Mouse (Mus musculus) midbrain, embryonic 16.5 days (tissue): ENCODE data around the gene Gid8. TPM values are rescaled to one million over a fixed set of nuclear protein-coding genes. Genes with fewer than 3 reads are reported as not detected.
A peak's percentile ranks its signal among the peaks of the same experiment; 100 is the strongest.

ENCODE experiments used
- ATAC-seq: fragments of 200-750 bp; cut with Nextera tagmentation; 2 replicates; pipeline ENCODE4 v1.8.0; 2017; ENCODE audit warnings: moderate TSS enrichment
- H3K27ac ChIP-seq: fragments of 300-500 bp; sonication (generic); 2 replicates; pipeline ENCODE4 v1.5.1; 2014; ENCODE audit warnings: mild to moderate bottlenecking, low read length, mixed read lengths
- H3K27me3 ChIP-seq: fragments of 300-500 bp; sonication (generic); 2 replicates; pipeline ENCODE4 v1.6.1; 2014; ENCODE audit warnings: low read depth, low read length, mixed read lengths; ENCODE audit not compliant: control insufficient read depth, insufficient read depth
- H3K36me3 ChIP-seq: fragments of 300-500 bp; sonication (generic); 2 replicates; pipeline ENCODE4 v1.6.1; 2014; ENCODE audit warnings: mild to moderate bottlenecking, low read length, moderate library complexity, mixed read lengths; ENCODE audit not compliant: control insufficient read depth, insufficient read depth
- H3K4me1 ChIP-seq: fragments of 300-500 bp; sonication (generic); 2 replicates; pipeline ENCODE4 v1.6.1; 2014; ENCODE audit warnings: mild to moderate bottlenecking, low read length, mixed read lengths; ENCODE audit not compliant: control insufficient read depth, insufficient read depth
- H3K4me2 ChIP-seq: fragments of 300-500 bp; sonication (generic); 2 replicates; pipeline ENCODE4 v1.6.1; 2014; ENCODE audit warnings: mild to moderate bottlenecking, low read length, mixed read lengths
- H3K4me3 ChIP-seq: fragments of 300-500 bp; sonication (generic); 2 replicates; pipeline ENCODE4 v1.5.1; 2014; ENCODE audit warnings: low read depth, mild to moderate bottlenecking, low read length, moderate library complexity, mixed read lengths
- H3K9ac ChIP-seq: fragments of 300-500 bp; sonication (generic); 2 replicates; pipeline ENCODE4 v1.6.1; 2014; ENCODE audit warnings: low read depth, low read length, mixed read lengths
- H3K9me3 ChIP-seq: fragments of 300-500 bp; sonication (generic); replicated peaks from 2 replicates; pipeline ENCODE4 v1.6.1; 2014; ENCODE audit warnings: mild to moderate bottlenecking, low read length, mixed read lengths; ENCODE audit not compliant: control insufficient read depth, poor library complexity, severe bottlenecking
- WGBS: fragments of 180-500 bp; shearing (Covaris S2); extraction: QIAGEN DNeasy Blood & Tissue Kit; methylation state at CpG from one replicate; pipeline ENCODE4 v1.1.7; 2014; 5-methylcytosine and 5-hydroxymethylcytosine counted together
- polyA plus RNA-seq: library from polyadenylated mRNA; unstranded; fragments of >200 nt; fragmentation: Nextera tagmentation; extraction: Ambion mirVana; gene quantifications from 2 replicates; pipeline ENCODE4 v1.2.1, GENCODE M21; 2015

Gid8 gene
- polyA plus RNA-seq, 1 experiment from 2014 or later = 57.1 TPM

DNA sequence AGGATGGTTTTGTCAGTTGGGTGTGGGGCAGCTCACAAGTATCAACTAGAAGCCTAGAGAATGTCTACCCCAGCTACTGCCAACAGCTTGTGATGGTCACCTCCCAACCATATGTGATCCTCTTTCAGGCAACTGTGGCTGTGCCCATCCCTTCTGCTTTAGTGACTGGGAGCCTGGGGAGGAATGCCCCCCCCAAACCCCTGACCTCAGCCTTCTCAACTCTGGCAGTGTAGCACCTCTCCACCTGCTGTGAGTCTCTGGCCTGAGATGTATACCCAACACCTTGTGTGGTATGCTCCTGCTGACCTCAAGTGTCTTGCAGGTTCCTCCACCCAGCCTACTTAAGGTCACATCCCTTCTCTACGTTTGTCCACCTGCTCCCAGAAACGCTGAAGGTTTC, 13.9 kb downstream of the Gid8 start:
- Histone ChIP-seq H3K4me1 (no peaks in the 10 kb centered on the region), H3K4me2 (no peak overlapping the region), H3K4me3 (no peak overlapping the region), H3K27me3 (no peaks in the 10 kb centered on the region), H3K9me3 (no peaks in the 10 kb centered on the region), H3K36me3 (peaks cover 16% of the 10 kb centered on the region), H3K9ac (no peak overlapping the region), H3K27ac (no peak overlapping the region)
- 64% methylated on average over 2 of the region's 2 CpGs for WGBS
- no peak for ATAC-seq

DNA sequence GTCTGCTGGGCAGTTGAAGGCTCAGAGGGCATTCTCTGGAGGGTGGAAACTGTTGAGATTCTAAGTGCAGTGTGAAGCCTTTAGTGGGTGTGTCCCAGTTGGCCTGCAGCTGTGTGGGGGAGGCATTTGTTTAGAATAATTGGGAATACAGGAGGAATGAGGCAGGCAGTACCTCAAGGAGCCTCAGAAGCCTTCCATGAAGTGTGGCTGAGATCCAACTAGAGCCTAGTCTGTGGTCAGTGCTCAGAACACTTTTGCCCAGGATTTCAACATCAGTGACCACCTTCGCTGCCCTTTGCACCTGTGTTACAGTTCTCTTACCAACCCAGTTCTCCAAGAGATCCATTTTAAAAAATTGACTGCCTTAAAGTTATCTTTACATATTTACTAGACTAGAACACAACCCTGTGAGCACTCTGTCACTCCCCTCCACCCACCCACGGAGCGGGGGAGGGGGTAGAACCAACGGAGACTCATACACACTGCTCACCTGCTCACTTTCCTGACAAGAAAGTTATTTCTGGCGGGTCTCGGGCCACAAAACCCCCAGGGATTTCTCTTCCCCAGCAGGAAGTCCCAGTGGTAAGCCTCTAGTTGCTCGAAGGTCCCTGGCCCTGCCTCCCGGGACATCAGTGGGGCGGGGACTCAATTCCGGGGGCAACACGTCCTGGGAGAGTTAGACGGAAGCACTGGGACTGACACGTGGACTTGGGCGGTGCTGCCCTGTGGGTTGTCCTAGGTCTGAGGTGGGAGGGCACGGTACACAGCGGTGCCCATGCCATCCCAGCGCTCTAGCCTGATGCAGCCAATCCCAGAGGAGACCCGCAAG, 14.9 kb downstream of the Gid8 start, which contains the start of gene Slc17a9:
TSS of gene Slc17a9 (plus strand) at position 679 of the 829 bp plus-strand sequence.
- no peak within 1 kb of the TSS for H3K4me2 ChIP-seq
- no peak within 1 kb of the TSS for H3K27ac ChIP-seq
- peak within 1 kb of the TSS; percentile 12; the same call in 1 of the 2 replicates for H3K9ac ChIP-seq
- WGBS = 6% methylated on average over 18 of the region's 18 CpGs
- ATAC-seq = peak; percentile 51; the same call in 1 of the 2 replicates
- no peaks in the 10 kb centered on the region for H3K27me3 ChIP-seq
- no peak within 1 kb of the TSS for H3K4me3 ChIP-seq
- peaks cover 16% of the 10 kb centered on the region for H3K36me3 ChIP-seq
- H3K4me1 ChIP-seq = no peaks in the 10 kb centered on the region
- H3K9me3 ChIP-seq = no peaks in the 10 kb centered on the region

DNA sequence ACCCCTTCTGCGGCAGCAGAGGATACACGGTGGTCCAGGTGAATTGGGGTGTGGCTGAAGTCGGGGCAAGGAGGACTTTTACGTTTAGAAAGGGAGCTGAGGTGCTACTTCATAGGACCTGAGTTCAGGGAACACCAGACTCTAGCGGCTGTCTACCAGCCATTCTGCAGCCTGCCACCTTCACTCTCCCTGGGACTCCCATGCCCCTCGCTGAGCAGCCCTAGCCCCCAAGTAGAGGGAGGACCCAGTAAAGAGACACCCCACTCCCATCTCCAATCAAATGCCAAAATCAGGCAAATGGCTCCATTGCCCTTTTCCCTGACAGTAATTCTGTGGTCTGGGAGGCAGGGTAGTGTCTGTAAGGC, 15.5 kb downstream of the Gid8 start:
- Histone ChIP-seq H3K9me3 (no peaks in the 10 kb centered on the region), H3K36me3 (peaks cover 15% of the 10 kb centered on the region), H3K4me1 (no peaks in the 10 kb centered on the region), H3K27me3 (no peaks in the 10 kb centered on the region), H3K27ac (no peak overlapping the region), H3K9ac (no peak overlapping the region; the same call in 1 of the 2 replicates), H3K4me3 (no peak overlapping the region), H3K4me2 (no peak overlapping the region)
- 15% methylated on average over 6 of the region's 6 CpGs for WGBS
- ATAC-seq = no peak

DNA sequence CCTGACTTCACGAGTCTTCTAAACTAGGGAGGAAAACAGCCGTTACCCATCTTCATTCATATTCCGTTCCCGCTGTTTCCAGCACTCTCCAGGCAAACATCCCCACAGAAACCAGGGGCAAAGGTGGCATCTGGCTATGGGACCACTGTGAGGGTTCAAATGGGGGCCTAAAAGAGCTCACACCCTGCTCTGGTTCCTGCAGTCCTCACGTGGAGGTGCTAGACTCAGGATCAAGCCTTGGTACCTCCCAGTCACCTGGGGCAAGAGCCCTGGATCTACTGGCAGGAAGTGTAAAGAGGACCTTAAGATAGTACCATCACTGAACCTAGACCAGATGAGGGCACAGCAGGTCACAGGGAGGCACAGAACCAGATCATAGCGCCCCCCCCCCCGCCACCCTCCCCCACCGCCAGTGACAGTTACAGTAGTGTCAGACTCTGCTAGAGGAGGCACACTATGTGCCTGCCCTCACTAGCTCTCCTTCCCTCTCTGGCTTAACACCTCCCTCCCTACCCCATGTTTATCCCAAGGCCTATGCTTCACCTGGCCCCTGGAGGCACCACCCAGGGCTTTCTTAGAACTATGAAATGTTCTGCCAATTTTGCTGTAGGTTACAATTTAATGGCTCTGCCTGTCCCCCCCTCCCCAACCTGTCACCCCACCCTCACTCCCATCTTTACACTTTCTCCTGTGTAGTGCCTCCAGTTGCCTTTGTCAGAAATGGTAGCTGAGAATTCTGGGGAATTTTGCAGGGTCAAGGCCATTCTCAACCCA, 16.1 kb downstream of the Gid8 start:
- Histone ChIP-seq H3K27ac (no peak overlapping the region), H3K4me2 (no peak overlapping the region), H3K4me1 (no peaks in the 10 kb centered on the region), H3K27me3 (no peaks in the 10 kb centered on the region), H3K4me3 (no peak overlapping the region), H3K9ac (no peak overlapping the region), H3K36me3 (peaks cover 10% of the 10 kb centered on the region), H3K9me3 (no peaks in the 10 kb centered on the region)
- 39% methylated on average over 8 of the region's 8 CpGs for WGBS
- ATAC-seq = no peak

DNA sequence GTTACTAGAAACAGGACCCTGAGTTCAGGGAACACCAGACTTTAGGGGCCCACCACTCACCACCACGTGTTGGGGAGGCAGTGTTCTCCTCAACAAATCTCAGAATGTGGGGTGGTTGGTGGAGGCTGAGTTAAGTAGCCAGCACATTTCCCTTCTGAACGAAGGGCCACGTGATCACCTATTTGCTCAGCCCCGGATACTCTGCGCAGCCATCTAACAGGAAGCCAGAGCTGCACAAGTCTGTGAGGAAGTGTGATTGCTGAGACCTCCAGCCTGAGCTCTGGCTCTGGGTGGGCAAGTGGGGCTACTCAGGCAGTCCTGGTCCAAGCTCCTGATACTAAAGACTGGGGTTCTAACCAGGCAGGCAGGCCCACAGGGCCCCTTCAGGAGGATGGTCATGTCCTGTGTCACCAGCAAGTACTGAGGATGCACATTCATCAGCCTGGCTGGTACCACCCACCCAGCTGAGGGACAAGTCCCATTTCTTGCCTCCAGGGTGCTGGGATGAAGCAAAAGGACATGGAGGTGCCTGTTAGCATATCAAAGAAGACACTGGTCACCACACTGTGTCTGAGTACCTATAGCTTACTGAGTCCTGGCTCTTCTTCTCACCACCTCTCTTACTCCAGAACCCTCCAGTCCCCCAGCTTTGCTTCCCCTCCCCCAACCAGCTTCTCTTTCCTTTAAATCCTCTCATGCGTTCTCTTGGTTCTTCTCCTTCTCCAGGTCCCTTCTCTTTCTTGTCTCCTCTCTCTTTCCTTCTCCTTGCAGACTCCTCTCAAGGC, 16.9 kb downstream of the Gid8 start:
- 76% methylated on average over 6 of the region's 6 CpGs for WGBS
- Histone ChIP-seq H3K36me3 (peaks cover 4% of the 10 kb centered on the region), H3K9me3 (no peaks in the 10 kb centered on the region), H3K4me1 (no peaks in the 10 kb centered on the region), H3K4me3 (no peak overlapping the region), H3K27ac (no peak overlapping the region), H3K9ac (no peak overlapping the region), H3K27me3 (no peaks in the 10 kb centered on the region), H3K4me2 (no peak overlapping the region)
- no peak for ATAC-seq

DNA sequence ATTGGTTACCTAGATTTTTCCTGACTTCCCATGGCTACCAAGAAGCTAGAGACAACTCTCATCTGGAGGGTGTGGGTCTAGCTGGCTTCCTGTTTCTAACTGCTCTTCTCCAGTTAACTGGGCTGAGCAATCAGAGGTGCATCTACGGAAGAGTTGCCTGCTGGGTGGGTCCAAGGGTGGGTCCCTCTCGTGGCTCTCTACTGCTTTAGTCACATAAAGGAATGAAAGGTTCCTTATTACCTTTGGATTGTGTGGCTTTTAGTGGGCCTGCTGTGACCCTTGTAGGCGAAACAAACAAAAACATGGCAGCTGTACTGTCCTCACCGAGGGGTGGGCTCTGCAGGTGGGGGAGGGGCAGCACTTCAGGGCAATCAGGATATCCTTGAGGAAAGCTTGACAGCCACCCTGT, 17.7 kb downstream of the Gid8 start:
- Histone ChIP-seq H3K36me3 (no peaks in the 10 kb centered on the region), H3K9me3 (no peaks in the 10 kb centered on the region), H3K27ac (no peak overlapping the region), H3K4me2 (no peak overlapping the region), H3K4me3 (no peak overlapping the region), H3K4me1 (no peaks in the 10 kb centered on the region), H3K9ac (no peak overlapping the region), H3K27me3 (no peaks in the 10 kb centered on the region)
- no peak for ATAC-seq
- 58% methylated on average over 4 of the region's 4 CpGs for WGBS

DNA sequence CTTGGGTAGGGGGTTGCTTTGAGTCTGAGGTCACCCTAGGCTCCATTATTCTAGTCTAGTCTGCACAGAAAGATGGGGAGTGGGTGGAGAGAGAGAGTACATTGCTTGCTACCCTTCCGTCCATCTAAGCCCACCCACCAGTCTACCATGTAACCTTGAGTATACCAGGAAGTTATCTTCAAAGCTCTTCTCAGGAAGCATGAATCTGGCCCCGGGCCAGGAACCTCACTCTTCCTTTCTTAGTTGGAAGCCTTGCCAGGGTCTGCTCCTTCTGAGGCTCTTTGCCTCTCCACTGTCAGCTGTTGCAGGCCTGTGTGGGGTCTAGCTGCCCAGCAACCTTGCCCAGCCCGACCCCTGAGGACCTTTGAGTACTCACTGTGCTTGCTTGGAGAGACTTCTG, 21.1 kb downstream of the Gid8 start:
- 82% methylated on average over 3 of the region's 3 CpGs for WGBS

DNA sequence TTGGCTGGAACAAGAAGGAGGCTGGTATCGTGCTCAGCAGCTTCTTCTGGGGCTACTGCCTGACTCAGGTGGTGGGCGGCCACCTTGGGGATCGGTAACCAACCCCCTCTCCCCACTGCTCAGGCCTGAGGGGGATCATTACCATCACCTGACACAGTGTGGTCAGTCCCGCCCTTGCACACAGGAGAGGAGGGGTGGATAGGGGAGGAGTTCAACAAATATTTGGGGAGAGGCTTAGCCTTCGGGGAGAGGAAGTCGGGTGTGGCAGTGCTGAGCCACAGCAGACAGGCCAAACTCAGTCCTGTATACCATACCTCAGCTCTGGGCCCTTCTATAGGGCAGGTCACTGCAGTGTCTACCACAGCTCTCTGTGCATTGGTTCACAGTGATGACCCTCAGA, 22.1 kb downstream of the Gid8 start:
- H3K4me3 ChIP-seq = no peak overlapping the region
- WGBS = 74% methylated on average over 6 of the region's 6 CpGs
- H3K4me1 ChIP-seq = no peaks in the 10 kb centered on the region
- H3K27me3 ChIP-seq = no peaks in the 10 kb centered on the region; the same call in 1 of the 2 replicates
- no peaks in the 10 kb centered on the region for H3K9me3 ChIP-seq
- no peak overlapping the region for H3K27ac ChIP-seq
- no peaks in the 10 kb centered on the region for H3K36me3 ChIP-seq
- H3K4me2 ChIP-seq = no peak overlapping the region
- ATAC-seq = no peak
- no peak overlapping the region for H3K9ac ChIP-seq

More for the DNA sequence above, 21.1 kb downstream of the Gid8 start:
- no peaks in the 10 kb centered on the region; the same call in 1 of the 2 replicates for H3K27me3 ChIP-seq
- H3K4me2 ChIP-seq = no peak overlapping the region
- H3K9ac ChIP-seq = no peak overlapping the region
- H3K27ac ChIP-seq = no peak overlapping the region
- H3K4me1 ChIP-seq = no peaks in the 10 kb centered on the region
- no peaks in the 10 kb centered on the region for H3K9me3 ChIP-seq
- no peaks in the 10 kb centered on the region for H3K36me3 ChIP-seq
- no peak for ATAC-seq
- no peak overlapping the region for H3K4me3 ChIP-seq
